Mouse (Mus musculus) liver, embryonic 14.5 days (tissue): Measurements from ENCODE around the gene Rbm25.
"Not testable (repeated sequence)": the region's sequence is repeated elsewhere in the genome, so short reads cannot be mapped to it uniquely, and the experiment has no call there.

ENCODE experiments used
- CTCF ChIP-seq: IDR thresholded peaks from 2 replicates; pipeline ENCODE4 v1.5.1; 2016; ENCODE audit warnings: antibody characterized with exemption, low read depth, control low read depth
- EP300 ChIP-seq: IDR thresholded peaks from 2 replicates; pipeline ENCODE4 v1.6.1; 2016; ENCODE audit warnings: antibody characterized with exemption, low read depth

GRCm38 (mm10) chr12:83606411-83606810 lies 24.6 kb upstream of the Rbm25 start:
- TF ChIP-seq EP300, CTCF: not testable (repeated sequence)
